ENCODE assay signal across 14 mouse cellular contexts in genomic region chr8:103970511-103970910, GRCm38 (mm10).
"Had no signal": no experiment of that assay in that cellular context is flagged by ENCODE, and none has a peak within 500 bp of the region (broad histone marks: within the 10 kb centered on the region; RNA-seq: fewer than 3 reads in every experiment).

No protein-coding gene starts in this region.

- H3K9me3 ChIP-seq: liver, embryonic 12.5 days; megakaryocyte, embryonic 14.5 days; midbrain, embryonic 13.5 days; midbrain, embryonic 15.5 days; neural tube, embryonic 12.5 days; stomach, embryonic 15.5 days had no signal

- H3K9ac ChIP-seq: liver, embryonic 12.5 days; liver, embryonic 14.5 days; midbrain, embryonic 13.5 days; midbrain, embryonic 15.5 days; neural tube, embryonic 12.5 days; stomach, embryonic 15.5 days had no signal

- H3K36me3 ChIP-seq: liver, embryonic 12.5 days; midbrain, embryonic 13.5 days; midbrain, embryonic 15.5 days; neural tube, embryonic 12.5 days; stomach, embryonic 15.5 days had no signal

- H3K27me3 ChIP-seq: liver, embryonic 12.5 days; megakaryocyte, embryonic 14.5 days; midbrain, embryonic 13.5 days; midbrain, embryonic 15.5 days; neural tube, embryonic 12.5 days; stomach, embryonic 15.5 days had no signal

- H3K27ac ChIP-seq: liver, embryonic 12.5 days; liver, embryonic 14.5 days; macrophage; midbrain, embryonic 13.5 days; midbrain, embryonic 15.5 days; neural tube, embryonic 12.5 days; stomach, embryonic 15.5 days; stomach, postnatal 0 days had no signal

- ATAC-seq: liver, embryonic 12.5 days; midbrain, embryonic 13.5 days; midbrain, embryonic 15.5 days had no signal

- H3K4me2 ChIP-seq: liver, embryonic 12.5 days; midbrain, embryonic 11.5 days; midbrain, embryonic 13.5 days; midbrain, embryonic 15.5 days; neural tube, embryonic 12.5 days; stomach, embryonic 15.5 days had no signal

- H3K4me1 ChIP-seq: liver, embryonic 12.5 days; megakaryocyte, embryonic 14.5 days; midbrain, embryonic 13.5 days; midbrain, embryonic 15.5 days; neural tube, embryonic 12.5 days; stomach, embryonic 15.5 days had no signal

- H3K4me3 ChIP-seq: liver, embryonic 12.5 days; megakaryocyte, embryonic 14.5 days; midbrain, embryonic 13.5 days; midbrain, embryonic 15.5 days; neural tube, embryonic 12.5 days; stomach, embryonic 15.5 days had no signal

- DNase-seq: right cerebral cortex, postnatal 14 days; thymus, adult 2 months; thymus, postnatal 25 days; thymus, postnatal 4 days had no signal
